Mouse (Mus musculus): ENCODE measurements around the gene Map1s. TPM values are rescaled to one million over a fixed set of nuclear protein-coding genes. Genes with fewer than 3 reads are reported as not detected.
A peak's percentile ranks its signal among the peaks of the same experiment; 100 is the strongest.

Gene Map1s
- polyA plus RNA-seq (2012; ENCODE audit: insufficient read depth, insufficient read length, missing spikeins) = 3.0 and 3.4 TPM in 2 replicates

GRCm38 (mm10) chr8:70905831-70906736, at the start of gene Map1s:
TSS of gene Map1s (plus strand) at chr8:70905932.
- Histone ChIP-seq H3K4me3 (ENCODE audit: insufficient read depth, low read depth, low read length) (peak within 1 kb of the TSS; percentile 79), H3K27ac (replicated peaks; ENCODE audit: low read depth, low read length) (peak within 1 kb of the TSS; percentile 65), H3K4me1 (ENCODE audit: control insufficient read depth, insufficient read depth, insufficient read length, low read length) (peaks cover 21% of the 10 kb centered on the region)

- H3K4me1 ChIP-seq (ENCODE audit: control insufficient read depth, insufficient read depth, insufficient read length, low read length) = no peaks in the 10 kb centered on the region; the same call in 1 of the 2 replicates
- peak overlapping the region; percentile 61 for H3K4me3 ChIP-seq (ENCODE audit: insufficient read depth, low read depth, low read length)
- H3K27ac ChIP-seq (replicated peaks; ENCODE audit: low read depth, low read length) = no peak overlapping the region
Measured at GRCm38 (mm10) chr8:70856028-70856427, 49.7 kb upstream of the Map1s start.

GRCm38 (mm10) chr8:70856541-70857197, 49.1 kb upstream of the Map1s start:
- H3K4me1 ChIP-seq (ENCODE audit: control insufficient read depth, insufficient read depth, insufficient read length, low read length) = no peaks in the 10 kb centered on the region; the same call in 1 of the 2 replicates
- 0 out of 2 replicates have a peak overlapping the region, but pooled peaks have one; percentile 14 for H3K27ac ChIP-seq (replicated peaks; ENCODE audit: low read depth, low read length)
- H3K4me3 ChIP-seq (ENCODE audit: insufficient read depth, low read depth, low read length) = peak overlapping the region; percentile 61

GRCm38 (mm10) chr8:70857516-70857915, 48.2 kb upstream of the Map1s start:
- Histone ChIP-seq H3K4me1 (ENCODE audit: control insufficient read depth, insufficient read depth, insufficient read length, low read length) (no peaks in the 10 kb centered on the region; the same call in 1 of the 2 replicates), H3K27ac (replicated peaks; ENCODE audit: low read depth, low read length) (no peak overlapping the region), H3K4me3 (ENCODE audit: insufficient read depth, low read depth, low read length) (no peak overlapping the region)

GRCm38 (mm10) chr8:70862824-70863641, 42.7 kb upstream of the Map1s start, which contains the start of gene Kcnn1:
TSS of gene Kcnn1 (minus strand) at chr8:70863258.
- Histone ChIP-seq H3K4me3 (ENCODE audit: insufficient read depth, low read depth, low read length) (peak within 1 kb of the TSS; percentile 38), H3K27ac (replicated peaks; ENCODE audit: low read depth, low read length) (no peak within 1 kb of the TSS), H3K4me1 (ENCODE audit: control insufficient read depth, insufficient read depth, insufficient read length, low read length) (peaks cover 6% of the 10 kb centered on the region; the same call in 1 of the 2 replicates)

DNA sequence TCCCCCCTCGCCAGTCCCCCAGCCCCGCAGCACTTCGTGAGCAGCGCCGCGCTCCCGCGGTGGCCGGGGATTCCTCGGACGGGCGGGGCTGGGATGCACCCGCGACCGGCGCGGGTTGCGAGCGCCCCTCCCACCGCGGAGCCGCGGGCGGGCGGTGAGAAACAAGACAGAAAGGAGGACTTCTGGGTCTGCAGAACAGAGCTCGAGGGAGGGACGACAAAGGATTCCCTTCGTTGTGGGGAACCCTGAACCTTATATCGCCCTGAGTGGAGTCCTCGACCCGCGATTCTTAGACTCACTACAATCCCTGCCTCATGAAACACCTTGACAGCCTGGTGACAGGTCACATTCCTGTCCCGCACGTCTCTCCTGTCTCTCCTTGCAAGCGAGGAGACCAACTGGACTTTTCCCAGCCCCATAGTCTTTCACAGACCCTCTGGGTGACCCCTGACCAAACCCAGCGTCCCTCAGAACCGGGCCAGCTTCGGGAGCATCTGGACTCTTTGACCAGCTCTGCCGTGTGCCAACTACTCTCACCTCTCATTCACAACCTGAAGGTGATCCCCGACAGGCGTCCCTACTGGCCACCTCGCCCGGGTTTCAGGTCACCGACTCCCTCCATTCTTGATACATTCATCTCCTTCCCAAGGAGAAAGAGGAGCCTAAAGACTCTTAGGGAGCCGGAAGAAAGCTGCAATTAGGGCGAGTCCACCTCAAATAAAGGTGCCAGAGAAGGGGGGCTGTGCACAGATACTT, 41.6 kb upstream of the Map1s start:
- Histone ChIP-seq H3K4me3 (ENCODE audit: insufficient read depth, low read depth, low read length) (peak overlapping the region; percentile 38), H3K27ac (replicated peaks; ENCODE audit: low read depth, low read length) (no peak overlapping the region), H3K4me1 (ENCODE audit: control insufficient read depth, insufficient read depth, insufficient read length, low read length) (peaks cover 6% of the 10 kb centered on the region; the same call in 1 of the 2 replicates)

GRCm38 (mm10) chr8:70864712-70865221, 41.0 kb upstream of the Map1s start:
- H3K4me3 ChIP-seq (ENCODE audit: insufficient read depth, low read depth, low read length) = peak overlapping the region; percentile 60
- H3K27ac ChIP-seq (replicated peaks; ENCODE audit: low read depth, low read length) = no peak overlapping the region
- H3K4me1 ChIP-seq (ENCODE audit: control insufficient read depth, insufficient read depth, insufficient read length, low read length) = peaks cover 6% of the 10 kb centered on the region; the same call in 1 of the 2 replicates

DNA sequence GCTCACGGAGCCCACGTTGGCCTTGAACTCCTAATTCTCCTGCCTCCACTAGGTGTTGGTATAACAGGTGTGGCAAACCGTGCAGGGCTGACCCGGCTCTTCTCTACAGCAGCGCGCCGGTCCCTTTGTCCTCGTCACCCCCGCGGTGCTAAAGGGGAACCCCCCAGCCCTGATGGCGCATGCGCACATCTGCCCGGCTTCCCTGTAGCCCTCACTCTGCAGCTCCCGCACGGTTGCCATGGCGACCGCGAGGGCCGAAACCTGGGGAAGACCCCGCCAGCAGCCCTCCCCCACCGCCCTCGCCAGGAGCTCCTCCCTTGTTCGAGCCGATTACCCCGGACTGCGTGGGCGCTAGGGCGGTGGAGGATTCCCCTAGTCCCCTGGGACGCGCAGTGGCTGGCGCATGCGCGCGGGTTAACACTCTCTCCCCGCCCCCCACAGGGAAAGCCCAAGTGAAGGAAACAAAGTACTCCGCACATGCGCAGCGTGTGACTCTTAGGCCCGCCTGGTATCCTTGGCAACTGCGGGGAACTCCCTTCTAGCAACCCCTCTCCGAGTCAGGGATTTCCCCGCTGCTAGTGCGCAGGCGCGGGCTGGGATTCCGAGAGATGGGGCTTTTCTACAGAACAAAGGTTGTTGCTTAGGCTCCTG, 40.3 kb upstream of the Map1s start:
- H3K27ac ChIP-seq (replicated peaks; ENCODE audit: low read depth, low read length) = no peak overlapping the region
- peak overlapping the region; percentile 60 for H3K4me3 ChIP-seq (ENCODE audit: insufficient read depth, low read depth, low read length)
- peaks cover 6% of the 10 kb centered on the region; the same call in 1 of the 2 replicates for H3K4me1 ChIP-seq (ENCODE audit: control insufficient read depth, insufficient read depth, insufficient read length, low read length)

DNA sequence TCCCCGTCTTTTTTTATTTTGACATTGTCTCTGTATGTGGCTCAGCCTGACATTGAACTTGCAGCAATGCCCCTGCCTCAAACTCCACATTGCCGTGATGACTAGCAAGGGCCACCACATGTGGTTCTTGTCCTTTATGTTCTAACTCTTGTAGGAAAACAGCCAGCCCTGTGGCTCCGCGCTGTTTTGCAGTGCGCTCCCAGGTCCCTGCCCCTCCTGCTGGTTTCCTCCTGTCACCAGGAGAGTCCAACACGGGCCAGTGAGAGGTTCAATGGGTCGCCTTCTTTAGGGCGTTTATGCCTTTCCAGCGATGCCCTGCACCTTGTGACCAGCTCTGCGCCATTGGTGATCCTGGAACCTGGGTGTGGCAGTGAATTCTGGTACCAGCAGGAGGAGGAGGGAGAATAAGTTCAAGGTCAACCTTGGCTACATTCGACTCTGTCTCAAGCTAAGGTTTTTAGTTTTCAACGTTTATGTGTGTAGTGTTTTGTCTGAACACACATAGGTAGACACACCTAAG, 39.7 kb upstream of the Map1s start:
- peak overlapping the region; percentile 48 for H3K4me3 ChIP-seq (ENCODE audit: insufficient read depth, low read depth, low read length)
- H3K4me1 ChIP-seq (ENCODE audit: control insufficient read depth, insufficient read depth, insufficient read length, low read length) = peaks cover 6% of the 10 kb centered on the region; the same call in 1 of the 2 replicates
- H3K27ac ChIP-seq (replicated peaks; ENCODE audit: low read depth, low read length) = no peak overlapping the region

GRCm38 (mm10) chr8:70866566-70866965, 39.2 kb upstream of the Map1s start:
- Histone ChIP-seq H3K27ac (replicated peaks; ENCODE audit: low read depth, low read length) (no peak overlapping the region), H3K4me1 (ENCODE audit: control insufficient read depth, insufficient read depth, insufficient read length, low read length) (peaks cover 6% of the 10 kb centered on the region; the same call in 1 of the 2 replicates), H3K4me3 (ENCODE audit: insufficient read depth, low read depth, low read length) (no peak overlapping the region)

DNA sequence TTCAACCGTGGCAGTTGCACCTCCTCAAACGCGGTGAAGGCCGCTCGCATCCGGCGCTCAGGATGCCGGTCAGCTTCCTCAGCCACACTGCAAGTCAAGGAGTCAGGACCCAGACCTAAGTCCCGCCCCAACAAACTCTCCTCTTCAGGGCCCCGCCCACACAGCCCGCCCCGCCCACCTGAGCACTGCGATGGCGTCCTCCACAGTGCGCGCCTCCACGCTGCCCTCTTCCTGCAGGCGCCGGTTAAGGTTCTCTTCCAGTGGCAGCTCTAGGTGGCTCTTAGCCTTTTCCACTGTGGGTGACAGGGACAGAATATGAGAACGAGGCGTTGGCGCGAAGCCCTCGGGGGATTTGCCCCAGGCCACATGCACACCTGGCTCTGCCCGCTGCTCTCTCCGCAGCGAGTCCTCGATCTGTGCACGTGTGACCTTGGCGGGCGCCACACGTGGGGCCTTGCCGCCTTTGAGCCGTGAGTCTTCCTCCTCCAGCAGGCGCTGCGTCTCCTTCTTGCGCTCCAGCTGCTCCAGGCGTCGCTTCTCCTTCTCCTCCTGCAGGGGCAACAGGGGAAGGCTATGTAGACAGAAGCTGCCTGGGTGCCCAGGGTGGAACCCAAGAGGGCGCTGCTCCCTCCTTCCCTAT, 37.1 kb upstream of the Map1s start:
- no peak overlapping the region for H3K27ac ChIP-seq (replicated peaks; ENCODE audit: low read depth, low read length)
- H3K4me3 ChIP-seq (ENCODE audit: insufficient read depth, low read depth, low read length) = no peak overlapping the region
- peaks cover 4% of the 10 kb centered on the region; the same call in 1 of the 2 replicates for H3K4me1 ChIP-seq (ENCODE audit: control insufficient read depth, insufficient read depth, insufficient read length, low read length)

DNA sequence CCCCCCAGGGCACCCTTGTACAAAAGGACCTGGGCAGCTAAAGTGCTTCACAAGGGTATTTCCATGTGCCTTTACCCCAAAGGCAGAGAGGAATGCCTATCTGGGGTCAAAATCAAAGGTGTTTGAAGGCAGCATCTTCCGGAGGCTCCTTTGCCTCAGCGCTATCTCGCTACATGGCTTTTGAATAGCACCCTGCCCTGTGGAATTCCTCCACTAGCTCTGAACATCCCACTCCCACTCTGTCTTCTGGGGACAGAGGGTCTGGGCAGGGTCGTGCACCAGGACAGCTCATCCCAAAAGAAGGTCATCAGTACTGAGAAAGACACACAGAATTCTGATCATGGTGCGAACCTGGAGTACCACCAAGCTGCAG, 36.5 kb upstream of the Map1s start:
- H3K27ac ChIP-seq (replicated peaks; ENCODE audit: low read depth, low read length) = no peak overlapping the region
- no peak overlapping the region for H3K4me3 ChIP-seq (ENCODE audit: insufficient read depth, low read depth, low read length)
- H3K4me1 ChIP-seq (ENCODE audit: control insufficient read depth, insufficient read depth, insufficient read length, low read length) = peaks cover 4% of the 10 kb centered on the region; the same call in 1 of the 2 replicates

GRCm38 (mm10) chr8:70869601-70870041, 36.1 kb upstream of the Map1s start:
- peaks cover 4% of the 10 kb centered on the region; the same call in 1 of the 2 replicates for H3K4me1 ChIP-seq (ENCODE audit: control insufficient read depth, insufficient read depth, insufficient read length, low read length)
- H3K27ac ChIP-seq (replicated peaks; ENCODE audit: low read depth, low read length) = no peak overlapping the region
- no peak overlapping the region for H3K4me3 ChIP-seq (ENCODE audit: insufficient read depth, low read depth, low read length)
